Mouse (Mus musculus) erythroid progenitor cell, adult 5-6 weeks (primary cell): Measurements from ENCODE around the gene Ccdc69. TPM values are rescaled to one million over a fixed set of nuclear protein-coding genes. Genes with fewer than 3 reads are reported as not detected.
"Not testable (repeated sequence)": the region's sequence is repeated elsewhere in the genome, so short reads cannot be mapped to it uniquely, and the experiment has no call there.

Experiments
- ATAC-seq: replicated peaks from 2 replicates; pipeline ENCODE4 v1.8.0; 2016; ENCODE audit warnings: moderate number of reproducible peaks, mild to moderate bottlenecking, moderate TSS enrichment, inconsistent platforms; ENCODE audit not compliant: poor library complexity, low FRiP score, severe bottlenecking
- total RNA-seq, 2 experiments: library from RNA; stranded (forward) in 1 of 2; stranded (reverse) in 1 of 2; fragments of 150-400 nt in 1 of 2; fragments of 186-747, 209-891 nt in 1 of 2; gene quantifications; 2 replicates each; pipeline versions ENCODE4 v1.2.3 to v1.2.4; 2015 to 2017; ENCODE audit warnings: low replicate concordance in 2 of 2

The Ccdc69 gene
- total RNA-seq, 2 experiments from 2014 or later = 2.1 to 7.1 TPM

DNA sequence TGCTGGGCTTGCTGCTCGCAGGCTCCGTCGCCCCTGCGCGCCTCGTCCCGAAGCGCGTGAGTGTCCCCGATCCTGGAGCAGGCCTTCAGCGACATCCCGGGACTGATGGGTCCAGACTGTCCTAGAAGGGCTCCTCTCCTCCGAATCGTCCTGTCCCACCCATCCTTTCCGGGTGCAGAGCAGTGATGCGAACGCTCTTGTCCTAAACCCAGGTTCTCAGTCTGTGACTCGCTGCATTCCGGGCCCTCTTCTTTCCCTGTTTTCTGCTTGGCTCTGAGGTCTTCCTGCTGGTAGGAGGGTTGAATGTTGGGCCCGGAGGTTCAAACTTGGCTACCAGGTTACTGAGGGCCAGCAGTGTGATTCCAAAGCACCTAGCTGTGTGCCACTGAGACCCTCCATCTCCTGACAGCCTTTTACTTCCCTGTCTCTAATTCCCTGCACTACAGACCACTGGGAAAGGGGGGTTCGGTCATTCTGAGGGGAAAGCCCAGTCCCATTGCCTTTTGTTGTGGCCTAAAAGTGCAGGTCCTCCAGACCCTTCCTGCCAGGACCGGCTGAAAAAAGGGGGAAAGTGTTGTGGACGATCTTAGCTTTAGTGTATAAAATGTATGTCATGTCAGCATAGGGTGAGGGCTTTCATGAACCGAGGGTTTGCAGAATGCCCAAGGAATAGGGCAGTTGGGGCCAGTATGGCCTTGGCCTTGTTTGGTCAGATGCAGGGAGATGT is 20.4 kb upstream of the Ccdc69 start:
- no peak for ATAC-seq

DNA sequence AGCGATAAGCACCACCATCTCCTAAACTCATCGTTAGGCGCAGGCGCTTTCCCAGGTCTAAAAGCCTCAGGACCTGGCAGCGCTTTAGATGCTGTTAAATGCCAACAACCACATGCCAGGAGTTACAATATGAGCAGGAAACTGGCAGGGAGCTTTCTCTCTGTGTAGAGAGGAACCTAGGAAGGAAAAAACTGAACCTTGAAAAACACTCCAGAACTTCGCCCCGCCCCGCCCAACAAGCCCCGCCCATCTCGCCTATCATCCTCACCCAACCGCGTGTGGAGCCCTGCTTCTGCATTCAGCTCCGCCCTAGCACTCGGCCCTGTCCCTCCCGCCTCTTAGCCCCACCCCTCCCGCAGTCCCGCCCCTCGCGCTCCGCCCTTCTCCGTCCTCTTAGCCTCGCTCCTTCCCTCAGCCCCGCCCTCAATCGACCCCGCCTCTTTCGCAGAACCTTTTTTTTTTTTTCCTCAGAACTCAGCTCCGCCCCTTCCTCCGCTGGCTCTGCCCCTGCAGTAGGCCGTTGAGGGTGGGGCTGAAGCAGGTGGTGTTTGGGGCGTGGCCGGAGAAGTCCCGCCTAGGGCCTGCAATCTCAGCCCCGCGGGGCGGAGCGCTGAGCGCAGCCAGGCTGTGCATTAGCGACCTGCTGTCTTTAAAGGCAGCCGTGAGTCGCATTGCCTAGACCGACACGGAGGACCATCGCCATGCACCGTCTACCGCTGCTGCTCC is 19.7 kb upstream of the Ccdc69 start, which contains the start of gene Gm2a:
Gm2a (plus strand) TSS at position 653 of the 726 bp plus-strand sequence.
- peak; percentile 91 for ATAC-seq

DNA sequence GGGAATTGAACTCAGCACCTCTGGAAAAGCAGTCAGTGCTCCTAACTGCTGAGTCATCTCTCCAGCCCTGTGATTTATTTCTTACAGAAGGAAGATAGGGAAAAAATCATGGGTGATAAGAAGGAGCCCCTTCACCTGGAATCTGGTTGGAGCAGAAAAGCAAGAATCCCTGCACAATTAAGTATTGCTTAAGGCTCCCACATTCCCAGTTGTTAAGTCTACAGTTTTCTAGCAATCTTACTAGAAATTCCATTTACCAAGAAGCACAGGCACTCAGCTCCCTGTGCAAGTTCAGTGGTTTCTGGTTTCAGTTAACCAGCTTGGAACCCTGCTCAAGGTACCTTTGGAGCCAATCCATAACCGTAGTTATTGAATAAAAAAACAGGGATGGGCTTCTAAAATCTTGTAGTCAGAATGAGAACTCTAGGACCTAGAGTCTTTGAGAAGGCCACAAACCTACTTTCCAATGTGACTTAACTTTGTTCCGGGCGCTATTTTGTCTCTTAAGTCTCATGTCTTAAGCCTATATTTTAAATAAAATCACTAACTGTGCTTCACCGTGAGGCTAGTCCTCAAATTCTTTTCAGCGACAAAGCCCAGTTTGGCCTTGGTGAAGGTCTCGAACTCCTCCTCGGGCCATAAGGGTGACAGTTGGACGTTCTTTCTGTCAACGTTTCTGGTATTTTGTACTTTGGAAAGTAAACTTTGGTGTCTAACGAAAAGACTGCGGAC is 19.0 kb upstream of the Ccdc69 start:
- ATAC-seq = no peak

DNA sequence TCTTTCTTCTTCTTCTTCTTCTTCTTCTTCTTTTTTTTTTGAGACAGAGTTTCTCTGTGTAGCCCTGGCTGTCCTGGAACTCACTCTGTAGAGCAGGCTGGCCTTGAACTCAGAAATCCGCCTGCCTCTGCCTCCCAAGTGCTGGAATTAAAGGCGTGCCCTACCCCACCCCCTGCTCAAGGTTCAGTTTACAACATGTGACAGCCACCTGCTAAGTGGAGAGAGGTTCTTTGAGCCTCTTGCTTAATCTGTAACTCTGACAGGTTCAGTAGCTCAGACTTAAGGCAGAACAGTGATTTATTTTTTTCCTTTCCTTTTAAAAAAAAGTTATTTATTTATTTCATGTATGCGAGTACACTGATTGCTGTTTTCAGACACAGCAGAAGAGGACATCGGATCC is 18.4 kb upstream of the Ccdc69 start:
- not testable (repeated sequence) for ATAC-seq

DNA sequence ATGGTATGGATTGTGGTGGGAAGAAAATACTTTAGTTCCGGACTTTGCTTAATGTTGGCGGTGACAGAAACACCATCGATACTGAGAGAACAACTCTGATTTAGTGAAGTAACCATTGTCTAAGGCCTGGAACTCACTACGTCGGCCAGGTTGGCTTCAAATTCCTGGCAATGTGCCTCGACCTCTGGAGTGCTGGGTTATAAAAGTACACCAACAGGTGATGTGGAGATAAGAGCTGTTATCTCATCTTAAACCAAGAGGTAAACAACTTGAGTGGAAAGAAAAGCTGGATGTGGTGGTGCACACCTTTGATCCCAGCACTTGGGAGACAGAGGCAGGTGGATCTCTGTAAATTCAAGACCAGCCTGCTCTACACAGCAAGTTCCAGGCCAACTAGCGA is 15.2 kb upstream of the Ccdc69 start:
- no peak for ATAC-seq

DNA sequence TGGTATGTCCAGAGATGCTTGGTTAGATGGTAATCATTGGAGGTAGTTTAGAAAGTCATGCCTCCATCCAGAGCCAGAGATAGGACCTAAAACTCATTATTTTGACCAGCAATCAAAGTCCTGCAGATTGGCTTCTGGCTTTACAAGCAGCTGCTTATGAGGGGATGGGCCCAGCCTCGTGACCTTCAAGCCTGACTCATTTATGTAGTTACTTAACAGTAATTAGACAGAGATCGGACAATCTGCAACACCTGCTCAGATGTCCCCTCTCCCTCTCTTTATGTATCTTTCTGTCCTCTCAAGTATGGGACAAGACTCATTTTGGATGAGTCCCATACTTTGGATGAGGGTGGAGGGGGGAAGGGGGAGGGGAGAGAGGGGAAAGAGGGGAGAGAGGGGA is 12.0 kb upstream of the Ccdc69 start:
- ATAC-seq = no peak

DNA sequence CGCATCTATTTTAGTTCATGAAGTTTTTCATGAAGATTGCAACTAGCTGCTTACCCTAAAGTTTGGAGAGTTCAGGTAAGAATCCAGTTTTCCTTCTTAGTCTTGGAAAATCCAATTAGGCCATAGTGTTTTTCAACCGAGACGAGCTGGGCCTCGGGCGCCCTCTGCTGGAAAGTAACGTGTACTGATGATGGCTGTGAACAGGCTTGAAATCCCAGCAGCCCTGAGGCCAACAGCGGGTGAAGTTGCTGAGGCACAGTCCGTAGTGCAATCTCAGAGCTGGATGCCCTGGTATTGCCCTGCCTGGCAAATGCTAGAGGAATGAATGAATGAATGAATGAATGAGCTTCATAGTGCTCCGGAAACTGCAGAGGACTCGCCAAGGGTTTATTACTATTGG is 9.1 kb upstream of the Ccdc69 start:
- peak; percentile 71; the same call in 1 of the 2 replicates for ATAC-seq

DNA sequence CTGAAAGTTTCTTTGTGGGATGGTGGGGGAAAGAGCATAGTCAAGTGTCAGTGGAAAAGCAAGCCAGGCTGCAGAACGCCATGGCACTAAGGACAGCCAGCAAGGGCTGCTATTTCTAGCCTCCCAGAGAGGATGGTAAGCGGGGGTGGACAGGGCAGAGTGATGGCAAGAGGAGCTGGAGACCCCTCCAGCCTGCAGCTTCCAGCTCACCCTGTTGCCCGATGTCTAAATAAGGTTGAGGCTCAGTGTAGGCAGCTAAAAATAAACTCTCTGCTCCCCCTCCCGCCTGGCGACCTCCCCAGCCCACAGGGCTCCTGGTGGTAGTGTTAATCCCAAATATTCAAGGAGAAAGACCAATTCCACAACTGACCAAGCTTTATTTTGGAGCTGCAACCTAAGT is 7.5 kb upstream of the Ccdc69 start:
- ATAC-seq = no peak

DNA sequence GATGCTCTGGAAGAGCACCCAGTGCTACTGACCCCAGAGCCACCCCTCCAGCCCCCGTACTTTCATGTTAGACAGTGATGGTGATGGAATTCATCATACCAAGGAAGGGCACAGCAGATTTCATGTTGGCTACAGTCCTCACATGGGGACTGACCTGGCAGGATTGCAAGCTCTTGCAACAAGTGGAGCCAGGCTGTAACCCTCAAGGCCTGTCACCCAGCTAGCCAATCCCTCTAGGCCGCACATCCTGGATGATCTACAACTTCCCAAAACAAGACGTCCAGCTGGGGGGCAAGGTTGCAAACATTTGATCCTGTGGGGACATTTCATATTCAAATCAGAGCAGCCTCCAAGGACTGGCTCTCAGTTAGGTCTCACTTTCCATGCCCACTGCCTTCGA is 6.7 kb upstream of the Ccdc69 start:
- no peak for ATAC-seq

DNA sequence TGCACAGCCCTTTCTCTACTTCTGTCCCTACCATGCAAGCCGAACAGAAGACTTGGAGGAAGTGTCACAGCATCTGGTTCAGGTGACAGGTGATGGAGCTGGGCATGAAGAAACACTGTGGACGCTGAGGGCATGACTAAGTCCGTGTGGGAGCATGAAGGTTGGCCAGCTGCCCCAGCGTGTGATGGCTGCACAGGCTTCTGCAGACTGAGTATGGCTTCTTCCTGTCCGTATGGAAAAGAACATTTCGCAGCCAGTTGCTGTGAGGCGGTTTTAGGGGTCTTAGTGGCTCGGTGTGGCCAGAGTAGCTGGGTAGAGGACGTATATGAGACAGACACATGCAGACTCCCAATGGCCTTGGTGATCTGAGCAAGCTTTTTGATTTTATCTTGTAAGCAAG is 3.3 kb upstream of the Ccdc69 start:
- no peak for ATAC-seq

DNA sequence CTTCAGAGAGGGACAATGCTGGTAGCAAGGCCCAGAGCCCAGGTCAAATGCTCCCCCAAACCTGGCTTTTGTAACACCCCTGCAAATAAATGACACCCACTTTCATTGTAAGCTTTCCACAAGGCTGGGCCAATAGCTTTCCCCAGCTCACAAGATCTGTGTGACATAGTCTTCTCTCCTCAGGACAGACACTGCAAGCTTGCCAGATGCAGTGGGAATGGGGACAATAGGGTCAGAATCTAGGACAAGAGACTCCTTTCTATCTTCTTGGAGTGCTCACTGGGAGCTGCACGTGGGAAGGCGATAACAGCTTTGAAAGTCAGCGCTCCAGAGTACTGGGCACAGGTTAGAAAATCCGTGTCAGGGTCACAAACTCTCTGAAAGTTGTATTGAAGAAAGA is 1.2 kb upstream of the Ccdc69 start:
- no peak for ATAC-seq

DNA sequence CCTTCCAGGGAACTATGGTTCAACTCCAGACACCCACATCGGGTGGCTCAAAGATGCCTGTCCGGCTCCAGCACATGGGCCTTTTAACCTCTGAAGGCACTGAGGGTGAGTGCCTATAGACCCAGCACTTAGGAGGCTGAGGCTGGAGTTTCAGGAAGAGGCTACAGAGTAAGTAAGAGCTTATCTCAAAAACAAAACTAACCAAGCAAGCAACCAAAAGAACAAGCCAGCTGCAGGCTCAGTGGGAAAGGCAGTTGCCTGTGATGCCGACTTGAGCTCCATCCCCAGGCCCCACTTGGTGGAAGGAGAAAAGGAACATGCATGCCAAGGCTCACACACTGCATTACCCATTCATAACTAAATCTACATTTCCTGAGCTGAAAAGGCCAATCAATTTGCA is 571 bp upstream of the Ccdc69 start:
- ATAC-seq = no peak

DNA sequence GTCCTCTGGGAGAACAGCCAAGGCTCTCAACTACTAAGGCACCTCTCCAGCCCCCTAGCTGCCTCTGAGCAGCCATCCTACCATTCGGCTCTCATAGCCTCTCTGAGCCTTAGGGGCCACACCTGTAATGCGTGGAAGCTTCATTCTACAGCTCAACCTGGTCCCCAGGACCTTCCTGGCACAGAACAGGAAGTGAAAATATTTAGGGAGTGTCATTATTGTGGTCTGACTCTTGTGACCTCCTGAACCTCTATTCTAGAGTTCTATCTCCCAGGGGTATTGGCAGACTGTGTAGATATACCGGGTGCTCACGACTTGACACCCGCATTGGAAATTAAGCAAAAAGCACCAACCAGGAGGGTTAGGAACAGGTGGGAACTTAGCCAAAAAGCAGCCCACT is 1.7 kb downstream of the Ccdc69 start:
- no peak for ATAC-seq

DNA sequence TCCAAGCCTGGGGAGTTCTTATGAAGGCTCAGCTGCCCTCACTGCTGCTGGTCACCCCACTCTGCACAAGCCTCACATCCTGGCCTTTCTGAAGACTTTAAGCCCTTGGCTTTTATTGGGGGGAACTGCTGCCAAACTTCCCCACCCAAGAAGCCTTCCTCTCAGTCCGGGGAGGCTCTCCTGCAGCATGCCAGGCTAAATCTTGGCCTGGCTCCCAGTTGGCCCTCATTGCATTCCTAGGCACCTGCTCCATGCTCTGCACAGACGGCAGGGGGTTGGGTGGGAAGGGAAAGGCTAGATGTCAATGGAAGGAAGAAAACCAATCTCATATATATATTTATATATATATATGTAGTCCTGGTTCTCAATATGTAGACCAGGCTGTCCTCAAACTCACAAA is 2.3 kb downstream of the Ccdc69 start:
- ATAC-seq = no peak

DNA sequence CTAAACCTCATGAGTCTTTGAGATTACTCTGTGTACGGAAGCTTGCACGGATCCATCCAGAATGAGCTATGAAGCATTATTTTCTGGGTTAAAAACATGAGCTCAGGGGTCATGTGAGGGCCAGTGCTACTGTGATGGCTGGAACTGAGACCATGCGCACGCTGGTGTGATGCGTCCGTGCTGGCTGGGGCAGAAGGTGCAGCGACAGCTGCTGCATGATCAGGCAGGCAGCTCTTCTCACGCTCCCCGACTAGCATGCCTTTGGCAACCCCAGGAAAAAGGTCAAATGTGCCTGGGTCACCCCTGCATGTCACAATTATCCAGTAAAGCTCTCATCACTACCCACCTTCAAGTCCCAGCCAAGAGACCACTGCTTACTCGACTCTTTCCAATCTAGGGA is 4.7 kb downstream of the Ccdc69 start:
- ATAC-seq = no peak

DNA sequence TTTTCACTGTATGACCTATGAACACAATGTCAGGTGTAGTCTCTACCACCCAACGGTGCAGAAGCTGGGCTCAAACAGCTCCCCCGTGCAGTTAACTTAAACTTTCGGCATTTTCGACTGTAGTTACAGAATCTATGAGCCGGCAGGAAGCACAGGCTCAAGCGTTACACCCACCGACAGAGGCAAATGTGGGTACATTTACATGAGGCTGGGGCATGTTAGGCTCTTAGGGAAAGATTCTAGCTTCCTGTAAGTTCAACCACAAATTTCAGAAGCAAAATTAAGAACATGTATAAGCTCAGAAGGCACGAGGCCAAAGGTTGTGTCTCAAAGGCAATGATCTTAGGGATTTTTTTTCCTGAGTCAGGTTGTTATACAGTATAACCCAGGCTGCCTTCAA is 5.5 kb downstream of the Ccdc69 start:
- no peak for ATAC-seq

DNA sequence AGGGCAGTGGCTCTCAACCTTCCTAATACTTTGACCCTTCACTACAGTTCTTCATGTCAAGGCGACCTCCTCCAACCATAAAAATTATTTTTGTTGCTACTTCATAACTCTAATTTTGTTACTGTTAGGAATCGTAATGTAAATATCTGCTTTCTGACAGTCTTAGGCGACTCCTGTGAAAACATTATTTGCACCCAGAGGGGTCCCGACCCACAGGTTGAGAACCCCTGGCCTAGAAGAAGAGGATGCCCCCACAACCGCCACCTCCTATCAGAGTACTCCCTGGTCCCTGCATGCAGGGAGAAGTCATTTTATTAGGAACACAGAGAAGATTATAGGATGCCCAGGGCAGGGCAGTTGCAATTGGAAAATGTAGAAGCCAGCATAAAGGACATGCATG is 6.6 kb downstream of the Ccdc69 start:
- no peak for ATAC-seq

DNA sequence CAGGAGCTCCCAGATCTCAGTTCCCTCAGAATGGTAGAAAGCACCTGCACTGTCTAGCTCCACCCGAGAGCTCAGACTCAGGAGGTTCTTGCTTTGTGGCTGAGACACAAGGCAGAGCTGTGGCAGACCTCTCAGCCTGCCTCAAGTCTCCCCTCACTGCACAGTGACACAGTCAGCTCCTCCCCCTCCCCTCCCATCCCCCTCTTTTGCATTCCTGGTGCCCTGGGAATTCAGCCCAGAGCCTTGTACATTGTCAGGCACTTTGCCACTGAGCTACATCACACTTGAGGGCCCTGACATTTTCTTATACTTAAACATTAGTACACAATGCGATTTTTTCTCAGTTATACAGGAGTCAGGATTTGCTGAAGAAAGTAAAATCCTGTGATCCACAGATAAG is 8.9 kb downstream of the Ccdc69 start:
- no peak for ATAC-seq

DNA sequence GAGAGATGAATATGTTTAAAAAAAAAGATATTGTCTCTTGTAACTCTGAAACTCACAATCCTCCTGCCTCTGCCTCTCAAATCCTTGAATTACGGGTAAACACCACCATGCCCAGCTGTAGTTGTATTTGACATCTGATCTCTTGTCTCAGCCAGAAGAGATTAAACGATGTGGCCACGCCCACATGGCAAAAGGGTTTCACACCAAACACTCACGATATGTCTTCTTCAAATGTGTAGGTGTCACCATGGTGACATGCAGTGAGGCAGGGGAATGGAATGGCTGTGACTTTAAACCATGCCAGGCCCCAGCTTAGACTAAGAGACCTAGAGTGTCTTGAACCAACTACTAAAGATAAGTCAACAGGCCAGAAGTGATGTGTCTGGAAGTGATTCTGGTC is 11.0 kb downstream of the Ccdc69 start:
- ATAC-seq = no peak

DNA sequence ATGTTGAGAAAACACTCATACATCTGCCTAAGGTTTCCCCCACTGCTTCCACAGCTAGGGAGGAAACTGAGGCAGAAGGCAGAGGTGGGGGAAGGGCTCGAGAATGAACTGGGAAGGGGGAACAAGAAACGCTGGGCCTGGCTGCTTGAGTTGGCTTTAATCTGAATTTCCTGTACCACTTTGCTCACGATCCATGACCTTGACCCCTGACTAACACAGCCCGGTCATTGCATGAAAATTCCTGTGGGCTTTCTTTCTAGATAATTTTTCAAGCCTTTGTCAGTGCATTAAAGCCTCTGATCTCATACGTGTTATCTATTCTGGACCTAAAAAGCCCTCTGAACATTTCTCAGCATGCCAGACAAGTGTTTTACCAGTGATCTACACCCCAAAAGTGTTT is 15.1 kb downstream of the Ccdc69 start:
- ATAC-seq = no peak

DNA sequence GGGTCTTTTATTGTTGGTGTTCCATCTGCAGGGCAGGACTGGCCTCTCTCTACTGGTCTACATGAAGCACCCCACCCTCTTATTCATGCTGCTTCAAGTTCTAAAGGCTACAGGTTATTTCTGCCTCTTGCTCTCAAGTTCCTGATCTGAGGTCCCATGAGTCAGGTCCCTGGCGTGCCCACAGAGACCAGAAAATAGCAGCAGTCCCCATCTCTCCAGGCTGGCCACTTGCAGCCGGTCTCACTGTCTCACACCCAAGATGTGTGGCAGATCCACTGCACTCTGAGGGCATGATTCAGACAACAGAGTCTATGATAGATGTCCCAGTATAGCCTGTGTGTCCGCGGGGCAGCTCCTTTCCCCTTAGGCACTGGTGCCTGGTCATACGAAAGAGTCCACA is 17.1 kb downstream of the Ccdc69 start:
- no peak for ATAC-seq
